In the genomic region with DNA sequence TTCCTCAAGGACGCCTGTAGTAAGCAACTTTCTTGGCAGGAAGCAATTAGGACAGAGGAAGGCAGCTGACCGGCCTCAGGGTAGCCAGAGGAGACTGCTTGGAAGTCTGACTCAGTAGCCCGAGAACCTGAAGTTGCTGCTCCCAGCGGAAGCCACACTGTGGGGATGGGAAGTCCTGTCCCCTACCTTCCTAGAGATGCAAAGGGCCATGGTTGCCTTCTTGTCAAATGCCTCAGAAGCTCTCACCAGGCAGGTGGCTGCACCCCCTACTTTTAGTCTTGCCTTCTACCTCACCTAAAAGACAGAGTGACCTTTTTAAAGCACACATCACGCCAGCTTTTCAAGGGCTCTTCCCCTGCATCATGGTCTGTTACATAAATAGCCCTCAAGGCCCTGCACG, we compare ENCODE assay signal across 21 mouse cellular contexts. TPM values are rescaled to one million over a fixed set of nuclear protein-coding genes. Genes with fewer than 3 reads are reported as not detected.
A peak's percentile ranks its signal among the peaks of the same experiment; 100 is the strongest.
DNase-seq lines count a peak whose midpoint lies in the region; ATAC-seq lines count a peak whose summit lies in the region.
"Had no signal": no experiment of that assay in that cellular context is flagged by ENCODE, and none has a peak within 500 bp of the region (broad histone marks: within the 10 kb centered on the region; RNA-seq: fewer than 3 reads in every experiment).

No protein-coding gene starts in this region.

- WGBS in kidney, embryonic 16.5 days, result 52% methylated on average over 6 of the region's 6 CpGs
- WGBS in forebrain, embryonic 15.5 days, result 75% methylated on average over 6 of the region's 6 CpGs

- H3K4me1 ChIP-seq in kidney, embryonic 16.5 days (ENCODE audit: insufficient read depth, low read length), result peaks cover 9% of the 10 kb centered on the region
- peaks cover 10% of the 10 kb centered on the region for H3K4me1 ChIP-seq in forebrain, embryonic 15.5 days

- no peaks in the 10 kb centered on the region for H3K9me3 ChIP-seq in kidney, embryonic 16.5 days (ENCODE audit: low read length)
- no peaks in the 10 kb centered on the region for H3K9me3 ChIP-seq in forebrain, embryonic 15.5 days
- H3K9me3 ChIP-seq: embryonic facial prominence, embryonic 13.5 days; forebrain, embryonic 12.5 days; heart, embryonic 15.5 days; hindbrain, embryonic 10.5 days; intestine, embryonic 15.5 days had no signal

- no peaks in the 10 kb centered on the region for H3K36me3 ChIP-seq in kidney, embryonic 16.5 days (ENCODE audit: insufficient read depth, low read length)
- no peaks in the 10 kb centered on the region for H3K36me3 ChIP-seq in forebrain, embryonic 15.5 days
- H3K36me3 ChIP-seq: embryonic facial prominence, embryonic 13.5 days; forebrain, embryonic 12.5 days; heart, embryonic 15.5 days; hindbrain, embryonic 10.5 days; intestine, embryonic 15.5 days had no signal

- no peak overlapping the region for H3K4me2 ChIP-seq in kidney, embryonic 16.5 days (replicated peaks; ENCODE audit: low read depth, low read length)
- H3K4me2 ChIP-seq in forebrain, embryonic 15.5 days (replicated peaks), result no peak overlapping the region
- H3K4me2 ChIP-seq: embryonic facial prominence, embryonic 13.5 days; forebrain, embryonic 12.5 days; heart, embryonic 11.5 days; heart, embryonic 15.5 days; hindbrain, embryonic 14.5 days; intestine, embryonic 15.5 days had no signal

- DNase-seq in kidney, adult 18-20 months, result peak; percentile 21
- DNase-seq in adrenal gland, postnatal 10 days, result peak; percentile 23
- peak; percentile 42 to 49 for DNase-seq in adrenal gland, postnatal 36 days
- peak; percentile 11 to 61 for DNase-seq in kidney, postnatal 25 days
- no peak for DNase-seq in frontal cortex, postnatal 25 days (ENCODE audit: low spot score in 2 of 2)
- DNase-seq: cerebellum, adult 18-20 months; cerebellum, adult 9-11 months; cerebellum, postnatal 36 days; forebrain, postnatal 0 days; gastrocnemius, postnatal 14 days; heart, adult 2 months had no signal

- no peak for ATAC-seq in kidney, embryonic 16.5 days (ENCODE audit: low FRiP score, low TSS enrichment)
- no peak for ATAC-seq in forebrain, embryonic 15.5 days (replicated peaks)
- ATAC-seq: forebrain, postnatal 0 days; intestine, embryonic 15.5 days had no signal

- H3K27ac ChIP-seq in kidney, embryonic 16.5 days (ENCODE audit: low read length), result no peak overlapping the region
- H3K27ac ChIP-seq in forebrain, embryonic 15.5 days (replicated peaks), result no peak overlapping the region
- H3K27ac ChIP-seq: embryonic facial prominence, embryonic 13.5 days; forebrain, embryonic 12.5 days; heart, adult 2 months; heart, embryonic 15.5 days; hindbrain, embryonic 10.5 days; hindbrain, embryonic 14.5 days; intestine, embryonic 15.5 days had no signal

- H3K4me3 ChIP-seq in kidney, embryonic 16.5 days (ENCODE audit: low read length), result no peak overlapping the region
- no peak overlapping the region for H3K4me3 ChIP-seq in forebrain, embryonic 15.5 days
- H3K4me3 ChIP-seq: embryonic facial prominence, embryonic 13.5 days; forebrain, embryonic 12.5 days; heart, adult 2 months; heart, embryonic 15.5 days; hindbrain, embryonic 10.5 days; intestine, embryonic 15.5 days had no signal

- H3K27me3 ChIP-seq in kidney, embryonic 16.5 days (ENCODE audit: insufficient read depth, low read length), result peaks cover 17% of the 10 kb centered on the region
- no peaks in the 10 kb centered on the region; the same call in 1 of the 2 replicates for H3K27me3 ChIP-seq in forebrain, embryonic 15.5 days

- no peak overlapping the region for H3K9ac ChIP-seq in kidney, embryonic 16.5 days (replicated peaks; ENCODE audit: low read length)
- H3K9ac ChIP-seq in forebrain, embryonic 15.5 days (replicated peaks), result no peak overlapping the region
- H3K9ac ChIP-seq: embryonic facial prominence, embryonic 13.5 days; forebrain, embryonic 12.5 days; forebrain, postnatal 0 days; heart, embryonic 15.5 days; hindbrain, embryonic 14.5 days; intestine, embryonic 15.5 days had no signal

RNA-seq across cellular contexts. Expression of a gene that starts 4.6 kb away (rescaled TPM):
- 0.25 and 0.28 TPM in 2 replicates for polyA plus RNA-seq in kidney, embryonic 16.5 days (2015; fragmentation: Nextera tagmentation; extraction: Ambion mirVana)
- 10 to 100 TPM; 13.2 to 21.7 TPM for total RNA-seq in adrenal gland, postnatal 10 days (2021)
- total RNA-seq in adrenal gland, postnatal 36 days (2021), result 10 to 100 TPM; 44.9 to 55.3 TPM
- 0.15 TPM in 1 of 2 replicates, not detected in the other for polyA plus RNA-seq in forebrain, embryonic 15.5 days (2015; fragmentation: Nextera tagmentation; extraction: Ambion mirVana)
- total RNA-seq: ES-E14 had no signal
- polyA plus RNA-seq: embryonic facial prominence, embryonic 13.5 days; forebrain, embryonic 12.5 days; hindbrain, embryonic 10.5 days; hindbrain, embryonic 14.5 days; intestine, embryonic 15.5 days had no signal

RNA-seq across cellular contexts. Expression of a gene that starts 13.7 kb away (rescaled TPM):
- polyA plus RNA-seq in kidney, embryonic 16.5 days (2015; fragmentation: Nextera tagmentation; extraction: Ambion mirVana), result 1.3 and 1.7 TPM in 2 replicates
- 1 to 10 TPM; 5.0 to 10.0 TPM for total RNA-seq in adrenal gland, postnatal 10 days (2021)
- total RNA-seq in adrenal gland, postnatal 36 days (2021), result 1 to 10 TPM; 4.0 to 4.2 TPM
- polyA plus RNA-seq in forebrain, embryonic 15.5 days (2015; fragmentation: Nextera tagmentation; extraction: Ambion mirVana), result 25.3 and 28.3 TPM in 2 replicates

RNA-seq across cellular contexts. Expression of a gene that starts 36.7 kb away (rescaled TPM):
- polyA plus RNA-seq in kidney, embryonic 16.5 days (2015; fragmentation: Nextera tagmentation; extraction: Ambion mirVana), result 48.8 and 50.7 TPM in 2 replicates
- total RNA-seq in adrenal gland, postnatal 10 days (2021), result 10 to 100 TPM; 19.5 to 21.0 TPM
- 1 to 10 TPM; 6.2 to 8.6 TPM for total RNA-seq in adrenal gland, postnatal 36 days (2021)
- polyA plus RNA-seq in forebrain, embryonic 15.5 days (2015; fragmentation: Nextera tagmentation; extraction: Ambion mirVana), result 4.3 TPM in 2 replicates
- total RNA-seq: ES-E14 had no signal

RNA-seq across cellular contexts. Expression of a gene that starts 56.9 kb away (rescaled TPM):
- 112 TPM in 2 replicates for polyA plus RNA-seq in kidney, embryonic 16.5 days (2015; fragmentation: Nextera tagmentation; extraction: Ambion mirVana)
- 10 to 100 TPM; 42.5 to 43.1 TPM for total RNA-seq in adrenal gland, postnatal 10 days (2021)
- 10 to 100 TPM; 48.8 to 58.1 TPM for total RNA-seq in adrenal gland, postnatal 36 days (2021)
- 71.1 and 71.7 TPM in 2 replicates for polyA plus RNA-seq in forebrain, embryonic 15.5 days (2015; fragmentation: Nextera tagmentation; extraction: Ambion mirVana)

Comparison
In these comparisons a context has a peak if more than half of its experiments do, and no peak if none do; other contexts are left out.
1. DNase-seq: peak in kidney, adult 18-20 months (single experiment), adrenal gland, postnatal 10 days (single experiment), adrenal gland, postnatal 36 days (2 of 2) and kidney, postnatal 25 days (2 of 2); none in frontal cortex, postnatal 25 days (0 of 2).